Mouse (Mus musculus) urinary bladder, postnatal 25 days (tissue): ENCODE measurements around the gene Wnt5b.

Experiments
- DNase-seq: peaks from one replicate; pipeline ENCODE4 v3.0.0; 2022; ENCODE audit warnings: low spot score

Gene Wnt5b

DNA sequence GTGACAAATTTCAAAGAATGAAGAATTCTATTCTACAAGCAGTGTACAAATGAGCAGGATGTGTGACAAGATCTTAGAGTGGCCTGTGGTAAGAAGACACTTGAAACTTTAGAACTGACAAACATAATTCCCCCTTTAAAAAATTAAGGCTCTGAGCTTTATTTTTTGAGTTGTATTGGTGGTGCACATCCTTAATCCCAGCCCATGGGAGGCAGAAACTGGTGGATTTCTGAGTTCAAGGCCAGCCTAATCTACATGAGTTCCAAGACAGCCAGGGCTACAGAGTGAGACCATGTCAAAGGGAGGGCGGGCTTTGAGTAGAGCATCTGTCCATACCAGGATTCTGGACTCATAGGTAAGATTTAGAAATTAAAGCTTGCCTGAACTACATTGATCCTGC, 157.3 kb downstream of the Wnt5b start:
- DNase-seq, result no peak

DNA sequence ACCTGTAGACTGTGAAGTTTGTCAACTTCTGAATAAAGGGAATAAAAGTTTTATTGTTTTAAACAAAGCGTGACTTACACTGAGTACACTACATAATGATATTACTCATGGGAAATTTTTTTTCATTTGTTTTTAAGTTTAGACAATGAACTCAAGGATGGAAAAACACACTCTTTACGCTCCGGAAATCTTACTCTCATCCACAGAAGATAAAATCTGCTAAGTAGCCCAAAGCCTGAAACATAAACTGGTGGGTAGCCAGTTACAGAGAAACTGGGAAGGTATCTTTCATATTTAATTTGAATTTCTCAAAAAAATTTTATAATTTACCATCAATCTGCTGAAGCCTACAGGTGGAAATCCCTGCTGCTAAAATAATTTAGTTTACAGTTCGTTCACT, 157.7 kb downstream of the Wnt5b start:
- DNase-seq, result no peak

GRCm38 (mm10) chr6:119385668-119386067, 158.5 kb downstream of the Wnt5b start:
- DNase-seq, result no peak
